Mouse (Mus musculus) R1 (cell line): ENCODE measurements around the gene Gm10322.

Source experiments
- DNase-seq: peaks from one replicate; pipeline ENCODE4 v3.0.0-alpha.2; 2018; ENCODE audit warnings: low read depth, low spot score

The Gm10322 gene

DNA sequence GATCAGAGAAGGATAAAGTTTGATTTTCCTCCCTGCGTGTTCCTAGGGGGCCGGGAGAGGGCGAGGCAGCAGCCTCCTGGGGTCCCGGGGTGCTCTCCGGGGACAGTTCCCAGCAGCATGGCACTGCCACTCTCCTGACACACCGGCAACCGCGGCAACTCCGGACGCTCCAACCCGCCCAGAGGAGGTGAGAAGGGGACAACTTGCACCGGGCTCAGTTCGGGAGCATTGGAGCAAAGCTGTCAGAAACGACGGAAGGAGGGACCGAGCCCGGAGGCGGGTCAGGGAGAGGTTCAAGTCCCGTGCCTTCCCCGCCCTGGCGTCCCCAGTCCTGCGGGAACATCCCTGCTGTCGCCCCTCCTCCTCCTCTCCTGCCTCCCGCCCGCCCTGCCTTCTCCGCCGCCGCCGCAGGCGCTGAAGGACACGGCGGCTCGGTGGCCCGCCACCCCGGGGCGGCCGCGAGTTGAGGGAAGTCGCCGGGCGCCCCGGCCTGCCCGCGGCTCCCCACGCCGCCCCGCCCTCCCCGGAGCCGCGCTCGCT lies at the start of gene Gm10322:
Gm10322 (plus strand) TSS at position 83 of the 540 bp plus-strand sequence.
- peak; percentile 82 for DNase-seq

DNA sequence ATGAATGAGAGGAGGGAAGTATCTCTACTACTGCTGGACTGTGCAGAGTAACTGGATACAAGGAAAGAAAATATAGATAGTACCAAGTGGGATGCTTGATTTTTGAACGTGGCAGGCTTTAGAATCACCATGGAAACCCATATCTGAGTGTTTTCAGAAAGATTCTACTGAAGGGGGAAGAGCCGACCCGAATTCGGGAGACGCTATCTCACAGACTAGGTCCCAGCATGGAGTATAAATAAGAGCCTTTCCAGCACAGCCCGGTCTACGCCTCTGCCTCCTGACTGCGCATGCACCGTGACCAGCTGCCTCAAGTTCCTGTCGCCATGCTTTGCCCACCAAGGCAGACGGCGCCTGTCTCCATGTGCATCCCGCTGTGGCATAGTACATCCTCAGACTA lies 48.9 kb upstream of the Gm10322 start:
- no peak for DNase-seq

DNA sequence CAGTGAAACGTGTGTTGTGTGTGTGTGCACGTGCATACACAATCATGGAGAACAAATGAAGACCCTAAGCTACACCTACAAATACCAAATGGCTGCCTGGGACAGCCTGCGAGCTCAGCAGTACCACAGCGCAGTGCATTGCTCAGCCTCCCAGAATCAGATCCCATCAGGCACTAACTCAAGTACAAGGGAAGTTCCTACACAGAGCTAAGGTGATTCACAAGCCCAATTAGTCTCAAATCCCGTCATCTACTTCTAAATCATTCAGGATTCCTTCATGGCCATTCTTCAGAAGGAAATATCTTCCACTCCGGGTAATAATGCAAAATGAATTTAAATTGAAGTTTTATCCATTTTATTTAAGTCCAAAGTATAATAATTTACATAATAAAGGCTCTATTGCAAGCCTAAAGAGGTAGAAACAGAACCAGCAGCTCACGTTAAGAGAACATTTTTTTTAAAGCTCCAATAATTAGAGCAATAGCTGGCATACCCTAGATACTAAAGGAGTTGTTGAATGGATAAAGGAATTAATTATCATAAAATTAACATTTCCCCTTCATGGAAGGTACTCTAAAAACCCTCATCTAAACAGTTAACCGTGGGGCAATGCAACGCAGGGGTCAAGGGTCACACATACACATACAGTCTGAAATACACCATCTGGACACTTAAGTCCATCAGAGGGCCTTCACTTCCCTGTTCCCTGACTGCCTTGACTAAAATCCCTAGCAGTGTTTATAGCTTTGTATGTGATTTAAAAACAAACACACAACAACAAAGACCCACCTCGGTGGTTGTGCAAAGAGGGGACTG lies 47.0 kb upstream of the Gm10322 start:
- DNase-seq, result no peak

DNA sequence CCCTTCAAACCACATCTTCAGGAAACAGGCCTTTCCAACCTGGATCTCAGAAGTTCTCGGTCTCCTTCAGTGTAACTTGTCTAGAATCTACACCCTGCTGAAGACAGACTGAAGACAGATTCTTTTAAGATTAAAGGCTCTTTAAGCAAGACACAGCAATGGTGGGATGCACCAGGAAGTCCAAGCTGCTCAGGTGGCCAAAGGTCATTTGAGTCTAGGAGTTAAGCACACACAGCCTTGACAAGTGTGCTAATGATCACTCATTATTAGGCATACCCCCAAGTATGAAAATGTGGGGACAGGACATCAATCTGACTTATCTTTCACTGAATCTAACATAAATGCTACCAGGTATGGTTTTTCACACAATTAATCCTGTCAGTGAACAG lies 46.4 kb upstream of the Gm10322 start:
- DNase-seq, result no peak

DNA sequence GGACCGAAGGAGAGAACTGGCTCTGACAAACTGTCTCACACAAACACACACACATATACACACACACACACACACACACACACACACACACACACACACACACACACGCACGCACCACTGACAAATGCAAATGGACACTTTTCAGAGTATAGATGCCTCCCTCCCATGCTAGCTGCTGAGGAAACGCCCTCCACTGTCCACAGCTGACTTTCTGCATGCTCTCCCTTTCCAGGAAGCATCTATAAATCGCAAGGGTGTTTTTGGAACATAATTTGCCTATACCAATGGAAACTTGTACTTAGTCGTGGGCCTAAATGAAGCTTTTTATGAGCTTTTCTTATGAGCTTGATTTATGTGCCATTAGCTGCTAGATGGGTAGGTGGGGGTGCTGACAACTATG lies 45.5 kb upstream of the Gm10322 start:
- no peak for DNase-seq

DNA sequence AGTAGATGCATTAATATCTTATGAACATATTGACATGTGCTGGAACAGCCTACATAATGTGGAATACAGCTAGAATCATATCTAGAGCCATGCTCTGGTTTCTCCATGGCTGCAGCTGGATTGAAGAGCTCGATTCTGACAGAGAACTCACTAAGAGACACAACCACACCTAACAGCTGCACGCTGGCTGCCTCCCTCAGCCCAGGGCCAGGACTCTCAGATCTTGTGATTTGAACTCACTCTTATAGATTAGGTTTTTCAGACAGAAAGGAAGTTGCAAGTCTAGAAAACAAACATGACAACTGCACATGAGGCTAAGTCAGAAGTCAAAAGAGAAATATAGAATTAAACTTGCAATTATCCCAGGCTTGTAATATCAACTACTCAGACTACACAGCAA lies 45.1 kb upstream of the Gm10322 start:
- no peak for DNase-seq

DNA sequence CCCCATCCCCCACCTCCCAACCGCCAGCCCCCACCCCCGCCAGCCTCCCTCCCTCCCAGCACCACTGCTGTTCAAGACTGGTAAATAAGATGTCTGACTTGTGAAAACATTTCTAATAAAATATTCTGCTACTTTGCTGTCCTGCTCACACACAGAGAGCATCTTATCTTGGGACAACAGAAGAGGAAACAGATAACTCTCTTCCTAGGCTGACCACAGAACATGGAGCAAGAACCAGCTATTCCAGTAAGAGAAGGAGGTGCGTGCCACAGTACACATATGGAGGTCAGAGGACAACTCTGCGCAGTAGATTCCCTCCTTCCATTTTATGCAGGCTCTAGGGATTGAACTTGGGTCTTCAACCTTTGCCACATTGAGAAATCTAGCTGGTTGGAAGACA lies 44.6 kb upstream of the Gm10322 start:
- DNase-seq, result no peak

DNA sequence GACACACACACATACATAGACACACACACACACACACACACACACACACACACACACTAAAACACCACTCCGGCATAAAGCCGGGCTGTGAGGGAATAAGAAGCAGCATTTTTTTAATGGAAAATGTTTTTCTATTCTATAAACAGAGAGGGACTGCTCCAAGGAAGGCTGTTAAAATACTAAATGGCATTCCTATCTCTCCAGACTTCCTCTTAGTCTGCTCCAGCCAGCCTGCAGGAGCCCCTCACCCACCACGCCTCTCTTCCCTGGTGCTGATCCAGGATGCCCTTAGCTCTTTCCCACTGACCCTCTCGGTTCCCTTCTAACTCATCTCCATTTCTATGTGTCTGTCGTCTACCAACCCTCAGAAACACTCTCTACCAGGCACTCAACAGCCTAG lies 43.9 kb upstream of the Gm10322 start:
- DNase-seq, result no peak

DNA sequence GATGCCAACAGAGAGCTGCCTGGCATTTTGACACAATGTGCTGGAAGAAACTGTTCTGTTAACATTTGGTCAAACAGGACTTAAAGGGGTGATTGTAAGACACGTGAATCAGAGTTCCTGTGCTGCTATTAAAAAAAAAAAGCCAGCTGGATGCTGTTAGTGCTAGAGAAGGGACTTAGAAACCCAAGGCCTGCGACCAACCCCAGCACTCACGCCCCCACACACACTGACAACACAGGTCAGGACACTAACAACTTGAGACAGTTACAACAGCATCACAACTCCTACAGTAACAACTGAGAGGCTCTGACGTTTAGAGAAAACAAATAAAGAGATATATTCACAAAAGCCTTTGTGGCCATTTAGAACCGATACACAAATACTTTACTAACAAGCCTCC lies 39.6 kb upstream of the Gm10322 start:
- no peak for DNase-seq

DNA sequence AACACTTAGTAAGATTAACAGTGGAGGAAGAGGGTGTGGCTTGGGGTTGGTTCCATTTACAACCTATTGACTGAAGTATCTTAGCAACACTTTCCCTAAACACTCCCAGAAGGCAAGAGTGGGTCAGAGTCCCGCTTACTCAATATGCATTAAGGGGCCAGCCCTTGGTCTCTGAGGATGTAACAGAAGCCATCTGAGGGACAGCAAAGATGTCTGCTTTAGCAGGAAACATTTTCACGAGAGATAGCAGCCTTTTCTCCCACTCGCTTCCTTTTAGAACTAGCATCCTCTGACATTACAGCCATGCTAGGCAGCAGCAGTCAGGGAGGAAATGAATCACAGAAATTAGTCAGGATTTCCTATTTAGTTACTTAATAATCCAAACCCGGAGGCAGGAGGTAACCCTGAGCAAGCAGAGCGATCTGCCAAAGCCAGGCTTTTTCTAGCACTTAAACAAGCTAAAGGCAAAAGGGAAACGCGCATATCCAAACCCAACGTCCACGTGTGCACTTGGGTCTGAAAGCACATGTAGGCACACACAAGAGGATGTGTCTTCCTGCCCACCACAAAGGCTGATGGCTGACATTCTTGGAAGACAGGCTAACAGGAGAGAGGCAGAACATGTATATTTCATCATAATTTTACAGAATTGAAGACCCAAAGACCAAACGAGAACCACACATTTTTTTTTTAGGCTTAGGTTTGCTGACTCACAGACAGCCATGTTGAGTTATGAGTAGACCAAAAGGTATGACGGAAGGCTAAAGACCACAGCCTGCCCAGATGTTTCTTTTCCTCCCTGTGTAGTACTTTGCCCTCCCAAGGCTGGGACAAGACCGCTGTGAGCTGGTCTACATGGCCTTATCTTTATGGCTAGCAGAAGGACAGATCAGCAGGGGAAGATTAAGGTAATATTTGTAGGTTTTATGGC lies 37.7 kb upstream of the Gm10322 start:
- peak; percentile 90 for DNase-seq

DNA sequence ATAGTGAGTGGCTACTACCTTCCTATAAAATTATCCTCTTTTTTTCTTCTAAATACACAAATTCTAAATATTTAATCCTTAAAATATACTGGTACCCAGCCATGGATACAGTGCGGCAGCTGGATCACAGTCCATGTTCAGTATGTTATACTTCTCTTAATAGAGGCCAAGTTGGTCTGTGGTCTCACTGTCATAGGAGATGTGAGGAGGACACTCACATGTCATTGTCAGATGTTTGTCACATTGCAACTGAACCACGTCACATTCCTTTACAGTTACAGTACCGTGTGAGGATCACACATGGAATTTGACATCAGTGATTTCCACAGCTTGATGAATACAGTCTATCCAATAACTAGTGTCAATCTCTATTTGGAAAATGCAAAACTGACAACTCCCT lies 36.2 kb upstream of the Gm10322 start:
- DNase-seq, result no peak

DNA sequence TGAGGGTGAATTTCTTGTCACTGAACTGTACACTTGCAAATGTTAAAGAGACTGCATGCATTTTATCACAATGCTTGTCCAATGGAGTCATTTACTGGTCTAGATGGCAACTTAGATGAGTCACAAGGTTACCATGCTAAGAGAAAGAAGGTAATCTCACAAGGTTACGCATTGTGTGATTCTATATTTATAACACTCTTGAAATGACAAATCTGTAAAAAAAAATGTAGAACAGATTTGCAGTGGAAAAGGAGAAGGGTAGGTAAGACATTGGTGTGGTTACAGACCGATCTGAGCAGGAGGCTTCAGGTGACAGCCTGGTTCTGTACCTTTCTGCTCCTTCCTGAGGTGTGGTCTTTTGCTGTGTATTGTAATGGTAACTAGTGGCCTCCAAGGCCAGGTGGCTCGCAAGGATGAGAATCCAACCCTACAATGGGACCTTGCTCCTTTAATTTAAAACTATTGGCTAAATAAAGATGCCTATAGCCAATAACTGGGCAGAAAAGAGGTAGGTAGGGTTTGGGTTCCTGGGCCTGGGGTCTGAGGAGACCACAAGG lies 35.2 kb upstream of the Gm10322 start:
- DNase-seq, result peak; percentile 52

DNA sequence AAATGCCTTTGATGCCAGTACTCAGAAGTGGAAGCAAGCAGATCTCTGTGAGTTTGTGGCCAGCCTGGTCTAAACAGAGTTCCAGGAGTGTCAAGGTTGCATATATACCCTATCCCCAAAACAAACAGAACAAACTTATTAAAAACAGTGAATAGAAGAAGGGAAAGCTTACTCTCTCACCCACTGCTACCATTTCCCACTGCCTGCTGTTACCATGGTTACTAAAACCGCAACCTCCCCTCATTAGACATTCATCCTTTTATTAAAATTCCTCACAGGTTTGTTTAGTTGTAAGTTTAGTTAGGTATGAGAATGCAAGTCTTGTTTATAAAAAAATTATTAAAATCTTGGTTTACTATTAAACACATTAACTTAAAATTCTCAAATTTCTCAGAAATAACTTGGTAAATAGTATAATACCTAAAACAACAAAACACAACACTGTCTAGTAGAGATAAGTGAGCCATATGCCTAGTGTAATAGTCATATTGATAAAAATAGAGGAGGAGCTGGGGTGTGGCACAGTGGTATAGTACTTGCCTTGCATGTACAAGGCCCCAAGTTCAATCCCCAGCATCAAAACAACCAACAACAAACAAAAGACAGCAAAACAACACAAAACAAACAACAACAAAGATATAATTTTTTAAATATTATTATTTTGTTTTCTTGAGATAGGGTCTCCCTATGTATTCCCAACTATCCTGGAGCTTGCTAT lies 33.9 kb upstream of the Gm10322 start:
- DNase-seq, result no peak

DNA sequence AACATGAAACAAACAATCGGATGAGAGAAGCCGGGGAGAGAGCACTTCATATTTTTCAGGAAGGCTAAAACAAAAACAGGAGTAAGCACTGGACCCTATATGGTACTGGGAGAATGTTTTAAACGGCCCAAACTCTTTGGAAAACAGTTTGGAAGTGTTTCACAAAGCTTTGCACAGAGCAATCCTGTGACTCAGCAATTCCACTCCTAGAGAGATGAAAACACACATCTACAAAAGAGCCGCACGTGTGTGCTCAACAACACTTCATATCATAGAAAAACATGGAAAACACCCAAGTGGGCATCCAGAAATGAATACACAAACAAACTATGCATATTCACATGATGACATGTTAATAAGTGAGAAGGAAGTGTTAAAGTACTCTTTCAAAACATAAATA lies 30.2 kb upstream of the Gm10322 start:
- DNase-seq, result no peak

DNA sequence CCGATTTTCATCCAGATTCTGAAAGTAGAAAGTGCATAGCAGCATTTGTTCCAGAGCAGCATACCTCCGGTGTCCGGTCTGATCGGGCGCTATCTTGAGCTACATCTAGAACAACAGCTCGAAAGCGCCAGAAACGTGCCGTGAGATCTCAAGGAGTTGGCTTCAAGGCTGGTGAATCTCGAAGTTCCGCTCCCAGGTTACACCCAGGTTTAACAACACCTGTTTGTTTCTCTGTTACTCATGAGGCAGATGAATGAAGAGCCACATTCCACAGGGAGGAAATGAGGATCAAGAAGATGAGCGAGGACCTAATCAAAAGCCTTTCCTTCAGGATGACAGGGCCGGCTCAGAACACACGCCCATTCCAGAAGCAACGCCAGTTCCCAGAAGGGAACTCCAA lies 29.0 kb upstream of the Gm10322 start:
- DNase-seq, result peak; percentile 63

DNA sequence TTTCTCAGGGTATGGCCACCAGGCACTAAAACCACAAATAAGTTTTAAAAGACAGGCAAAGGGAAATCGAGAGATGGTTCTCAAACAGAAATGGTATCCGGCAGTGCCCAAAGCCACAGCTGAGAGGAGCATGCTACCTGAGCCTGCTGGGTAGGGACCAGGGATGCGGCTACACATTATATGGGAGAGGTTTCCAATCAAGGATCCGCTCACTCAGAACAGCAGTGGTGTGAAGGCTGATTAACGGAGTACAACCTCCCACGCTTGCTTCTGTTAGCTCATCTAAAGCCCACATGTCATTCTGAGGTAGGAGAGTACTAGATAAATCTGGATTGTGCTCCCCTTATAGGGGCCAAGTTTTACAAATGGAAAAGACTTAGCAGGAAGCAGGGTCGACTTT lies 27.7 kb upstream of the Gm10322 start:
- no peak for DNase-seq

DNA sequence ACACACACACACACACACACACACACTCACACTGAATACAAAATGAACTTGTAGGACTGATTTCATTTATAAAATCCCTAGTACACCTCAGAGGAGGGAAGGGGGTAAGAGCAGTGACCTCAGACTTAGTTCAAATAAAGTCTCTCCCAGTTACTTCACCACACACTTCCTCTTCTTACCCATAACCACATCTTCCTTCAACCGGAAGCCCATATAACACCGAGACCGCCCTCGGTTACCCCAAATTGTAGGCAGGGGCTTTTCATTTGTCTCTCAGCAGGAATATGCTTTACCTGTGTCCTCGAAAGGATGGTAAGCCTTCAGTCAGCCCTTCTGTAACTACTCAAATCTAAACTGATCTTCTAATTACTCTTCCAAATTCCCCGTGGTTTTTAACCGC lies 26.4 kb upstream of the Gm10322 start:
- DNase-seq, result no peak

DNA sequence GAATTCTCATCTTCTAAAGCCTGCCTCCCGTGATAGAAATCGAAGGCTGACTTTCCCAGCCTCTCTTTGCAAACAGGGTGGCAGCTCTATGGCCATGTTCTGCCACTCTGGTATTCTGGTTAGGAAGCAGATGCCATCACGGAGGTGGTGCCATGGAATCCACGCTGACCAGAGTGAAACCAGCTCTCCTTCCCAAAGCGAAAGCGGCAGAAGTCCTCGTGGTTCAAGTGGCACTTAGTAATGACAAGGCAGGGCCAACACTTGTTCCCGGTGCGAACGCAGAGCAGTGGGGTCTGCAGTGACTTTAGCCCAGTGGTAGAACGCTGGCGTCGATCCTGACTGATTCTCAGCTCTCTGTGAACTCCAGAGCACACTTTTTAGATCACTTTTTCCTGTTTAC lies 26.0 kb upstream of the Gm10322 start:
- DNase-seq, result no peak

DNA sequence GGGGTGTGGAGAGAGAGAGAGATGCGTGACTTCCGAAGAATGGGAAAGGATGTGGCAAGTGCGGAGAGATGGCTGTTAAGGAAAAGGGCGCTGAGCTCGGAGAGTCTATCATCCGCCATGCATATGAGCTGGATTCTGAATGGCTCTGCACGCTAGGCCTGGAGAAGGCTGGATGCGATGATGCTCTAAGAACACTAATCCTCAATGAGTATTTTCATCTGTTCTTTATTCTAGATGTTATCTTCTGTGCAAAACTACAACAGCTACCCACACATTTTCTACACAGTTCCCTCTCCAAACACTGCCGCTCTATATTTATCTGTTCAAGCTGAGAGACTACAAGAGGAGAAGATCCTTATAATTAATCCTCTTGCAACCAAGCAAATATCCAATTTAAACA lies 25.3 kb upstream of the Gm10322 start:
- DNase-seq, result no peak

DNA sequence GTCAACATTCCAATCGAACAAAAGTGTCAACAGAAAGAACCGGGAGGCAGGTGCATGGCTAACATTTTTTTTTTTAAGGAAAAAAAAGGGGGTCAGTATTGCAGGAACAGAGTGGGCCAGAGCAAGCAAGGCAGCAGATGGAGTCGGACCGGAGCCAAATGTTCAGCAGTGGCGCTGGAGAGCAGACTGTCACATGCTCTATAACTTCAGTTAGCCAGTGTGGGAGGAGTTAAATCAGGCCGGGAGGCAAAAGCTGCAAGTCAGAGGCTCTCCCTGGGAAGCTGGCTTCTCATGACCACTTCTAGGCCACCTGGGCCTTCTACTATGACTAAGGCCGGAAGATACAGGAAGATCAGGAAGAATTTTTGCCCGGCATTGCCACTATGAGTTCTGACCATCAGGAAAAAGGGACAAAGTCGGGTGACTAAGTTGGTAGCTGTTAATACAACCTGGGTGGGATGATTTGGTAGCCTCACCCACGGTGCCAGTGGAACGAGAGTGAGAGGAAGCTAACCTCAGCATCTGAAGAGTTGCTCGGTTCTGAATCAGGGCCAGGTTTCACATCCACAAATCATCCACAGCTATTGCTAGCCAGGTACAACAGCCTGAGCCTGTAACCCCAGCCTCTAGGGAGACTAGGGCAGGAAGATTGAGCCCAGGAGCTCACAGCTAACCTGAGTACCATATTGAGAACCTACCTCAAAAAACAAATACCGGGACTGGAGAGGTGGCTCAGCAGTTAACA lies 21.9 kb upstream of the Gm10322 start:
- DNase-seq, result peak; percentile 82

DNA sequence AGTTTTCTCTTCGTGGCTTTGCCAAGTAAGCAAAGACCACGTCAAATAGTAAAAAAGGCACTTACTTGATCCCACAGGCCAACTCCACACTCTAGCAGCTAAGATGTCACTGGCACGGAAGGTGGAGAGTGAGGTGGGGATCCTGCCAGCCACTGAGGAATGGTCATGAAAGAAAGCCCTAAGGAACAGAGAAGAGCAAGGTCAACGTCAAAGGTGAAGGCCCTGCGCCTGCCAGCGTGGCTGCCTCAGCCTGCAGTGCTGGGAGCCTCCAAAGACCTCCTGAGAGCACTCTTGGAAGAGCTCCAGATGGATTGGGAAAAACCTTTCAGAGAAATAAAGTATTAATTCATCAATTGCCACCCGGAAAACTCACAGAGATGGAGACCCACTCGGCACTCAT lies 15.3 kb upstream of the Gm10322 start:
- DNase-seq, result no peak
